Mouse (Mus musculus) layer of hippocampus, postnatal 10 days (tissue): ENCODE data around the gene Lpcat2b. TPM values are rescaled to one million over a fixed set of nuclear protein-coding genes. Genes with fewer than 3 reads are reported as not detected.

Experiments used
- DNase-seq, 2 experiments: peaks; one replicate each; pipeline ENCODE4 v3.0.0; 2021; ENCODE audit warnings: low spot score in 2 of 2
- total RNA-seq, 2 experiments: library from RNA; stranded (reverse); gene quantifications; 2 replicates each; pipeline ENCODE4 v1.2.3; 2021

Gene Lpcat2b
- total RNA-seq, 2 experiments from 2014 or later: 0.25 TPM; not detected in 1

DNA sequence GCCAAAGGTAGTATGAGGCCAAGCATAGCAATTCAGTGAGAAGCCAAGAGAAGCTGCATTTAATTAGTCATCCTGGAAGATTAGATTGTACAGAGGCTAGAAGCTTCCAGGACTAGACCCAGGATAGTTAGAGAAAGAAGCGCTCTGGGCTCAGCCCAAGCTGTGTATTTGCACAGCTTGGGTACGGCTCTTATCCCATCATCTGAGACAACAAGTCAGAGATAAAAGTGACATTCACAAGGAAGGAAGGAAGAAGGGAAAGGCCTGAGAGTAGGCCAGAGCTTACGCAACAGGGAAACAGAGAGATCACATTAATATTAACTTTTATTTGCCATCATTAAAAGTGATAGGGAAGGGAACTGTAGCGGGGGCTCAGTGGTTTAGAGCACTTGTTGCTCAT, 16.6 kb downstream of the Lpcat2b start:
- no peak for DNase-seq

DNA sequence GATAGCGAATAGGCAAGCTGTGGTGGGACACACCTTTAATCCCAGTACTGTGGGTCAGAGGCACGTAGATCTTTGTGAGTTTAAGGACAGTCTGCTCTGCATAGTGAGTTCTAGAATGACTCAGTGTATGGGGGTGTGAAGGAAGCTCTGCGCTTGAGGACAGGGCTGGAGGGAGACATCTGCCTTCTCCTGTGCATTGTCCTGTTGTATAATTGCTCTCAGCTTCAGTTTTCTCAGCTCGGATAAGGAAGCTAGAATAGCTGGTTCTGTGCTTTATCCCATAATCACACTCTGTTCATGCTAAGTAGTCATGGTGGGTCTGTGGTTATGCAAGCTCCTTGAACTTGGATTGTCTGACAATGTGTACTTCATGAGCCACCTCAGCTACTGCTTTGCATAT, 17.4 kb downstream of the Lpcat2b start:
- no peak for DNase-seq

DNA sequence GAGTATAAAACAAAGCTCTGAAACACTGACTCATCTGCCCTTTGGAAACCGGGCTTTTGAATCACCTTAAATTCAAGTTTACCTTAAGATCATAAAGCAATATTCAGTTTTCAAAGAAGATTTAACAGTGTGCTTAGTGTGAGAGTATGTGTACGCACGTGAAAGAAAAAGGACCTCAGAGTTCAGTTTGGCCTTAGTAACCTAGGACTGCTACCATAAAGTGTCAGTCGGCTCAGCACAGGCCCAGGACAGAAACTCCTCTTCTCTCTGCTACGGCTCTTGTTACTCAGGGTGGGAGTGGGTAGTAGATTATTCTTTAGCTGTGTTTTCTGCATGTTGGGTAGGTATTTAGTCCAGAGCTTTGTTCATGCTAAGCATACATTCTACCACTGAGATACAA, 18.3 kb downstream of the Lpcat2b start:
- no peak for DNase-seq

DNA sequence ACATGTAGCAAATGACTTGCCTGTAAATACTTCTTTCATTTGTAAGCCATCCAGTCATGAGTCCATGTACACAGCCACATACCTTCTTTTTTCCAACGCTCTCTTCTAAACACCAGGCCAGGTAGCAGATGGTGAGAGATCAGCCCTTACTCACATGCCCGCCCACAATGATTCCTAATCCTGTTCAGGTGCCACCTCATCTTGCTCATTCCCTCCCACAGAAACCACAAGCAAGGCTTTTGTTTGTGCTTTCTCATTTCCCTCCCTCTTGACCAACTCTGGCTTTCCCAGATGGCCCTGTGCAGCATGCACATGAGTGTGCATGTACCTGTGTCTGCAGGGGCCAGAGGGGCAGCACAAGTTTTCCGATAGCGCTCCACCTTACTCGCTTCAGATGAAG, 18.9 kb downstream of the Lpcat2b start:
- DNase-seq: no peak

DNA sequence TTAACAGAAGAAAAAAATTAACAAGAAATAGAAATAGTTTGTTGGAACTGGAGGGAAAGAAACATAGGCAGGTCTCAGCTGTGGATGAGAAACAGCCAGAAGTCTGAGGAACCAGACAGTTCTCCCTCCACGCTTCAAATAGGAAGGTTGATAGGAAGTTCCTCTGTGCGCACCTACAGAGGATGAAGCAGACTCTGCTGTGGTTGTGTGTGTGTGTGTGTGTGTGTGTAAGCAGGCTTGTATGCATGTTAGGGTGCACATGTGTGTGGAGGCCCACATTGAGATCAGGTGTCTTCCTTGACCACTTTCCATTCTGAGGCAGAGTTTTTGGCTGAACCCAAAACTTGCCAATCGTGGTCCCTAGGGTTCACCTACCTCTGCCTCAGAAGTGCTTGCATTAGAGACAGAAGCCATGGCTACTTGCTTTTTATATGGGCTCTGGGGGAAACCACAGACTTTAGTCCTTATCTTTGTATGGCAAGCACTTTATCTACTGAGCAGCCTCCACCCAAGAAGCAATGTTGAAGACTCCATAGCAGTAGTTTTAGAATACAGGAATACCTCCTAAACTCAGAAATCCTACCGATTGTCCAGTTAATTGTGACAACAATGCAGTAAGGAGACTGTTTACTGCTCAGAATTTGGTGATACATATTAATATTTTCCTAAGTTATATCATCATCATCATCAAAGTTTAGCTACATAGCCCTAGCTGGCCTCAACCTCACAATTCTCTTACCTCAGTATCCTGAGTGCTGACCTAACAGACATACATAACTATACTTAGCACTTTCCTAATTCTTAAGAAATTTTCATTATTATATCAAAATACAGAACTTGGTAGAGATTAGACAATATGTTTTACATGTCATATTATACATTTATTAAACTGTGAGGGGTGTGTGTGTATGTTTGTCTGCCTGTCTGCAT, 31.1 kb downstream of the Lpcat2b start:
- DNase-seq: no peak

DNA sequence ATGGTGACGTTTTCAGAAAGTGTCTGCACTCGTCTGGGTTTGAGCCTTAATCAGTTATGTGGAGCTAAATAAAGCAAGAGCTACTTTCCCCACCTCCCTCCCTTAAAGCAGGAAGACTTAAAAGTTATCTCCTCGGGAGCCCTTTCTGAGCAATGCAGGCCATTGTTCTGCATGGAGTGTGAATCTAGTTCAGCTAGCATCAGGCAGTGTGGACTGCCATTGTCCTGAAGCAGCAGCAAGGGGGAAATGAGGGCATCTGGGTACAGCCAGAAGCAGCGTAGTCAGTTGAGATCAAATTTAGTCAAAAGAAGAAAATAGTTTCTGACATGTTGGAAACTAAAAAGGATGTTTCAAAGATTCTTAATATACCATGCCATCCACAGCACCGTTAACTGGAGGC, 35.2 kb downstream of the Lpcat2b start:
- DNase-seq: no peak

DNA sequence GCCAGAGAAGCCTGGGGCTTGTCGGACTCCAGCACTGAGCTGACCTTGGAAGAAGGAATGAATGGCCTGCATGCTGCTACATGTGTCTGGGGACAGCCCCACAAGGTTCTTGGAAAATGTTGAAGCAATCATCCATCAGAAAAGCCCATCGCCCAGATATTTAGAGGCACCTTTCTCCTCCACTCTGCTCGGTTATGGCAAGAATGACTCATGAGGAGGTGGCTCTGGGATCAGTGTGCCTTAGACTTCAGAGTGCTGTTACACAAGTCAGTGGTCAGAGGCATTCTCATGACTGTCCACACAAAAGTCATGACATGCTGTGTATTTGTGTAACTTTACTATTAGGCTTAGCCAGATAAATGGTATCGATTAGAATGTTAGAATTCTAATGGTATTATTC, 35.7 kb downstream of the Lpcat2b start:
- DNase-seq: no peak

DNA sequence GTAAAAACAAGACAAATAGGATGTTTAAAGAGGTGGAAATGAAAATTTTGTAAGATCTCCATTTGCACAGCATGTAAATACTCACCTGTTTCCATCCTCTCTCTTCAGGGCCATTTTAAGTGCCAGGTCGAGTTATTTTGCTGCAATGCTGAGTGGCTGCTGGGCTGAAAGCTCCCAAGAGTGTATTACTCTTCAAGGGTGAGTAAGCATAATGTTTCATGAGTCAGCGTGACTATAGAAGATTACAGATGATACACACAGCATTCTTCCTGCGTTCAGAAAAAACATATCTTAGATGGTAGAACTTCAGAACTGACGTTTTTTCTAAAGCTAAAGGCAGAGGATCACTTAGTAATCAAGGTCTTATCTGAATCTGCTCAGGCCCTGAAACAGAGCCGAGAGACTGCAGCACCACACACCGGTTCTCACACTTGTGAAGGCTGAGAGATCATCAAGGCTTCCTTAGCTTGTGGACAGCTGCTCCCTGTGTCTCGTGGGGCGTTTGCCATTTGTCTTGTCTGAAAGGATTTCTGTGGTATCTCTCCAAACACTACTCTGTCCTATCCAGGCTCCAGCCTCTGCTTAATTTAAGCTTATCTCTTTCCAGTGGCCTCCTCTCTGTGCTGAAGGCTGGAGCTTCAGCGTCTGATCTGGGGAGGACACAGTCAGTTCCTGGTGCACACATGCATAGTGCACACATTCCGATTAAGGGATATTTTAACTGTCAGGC, 39.4 kb downstream of the Lpcat2b start:
- DNase-seq: no peak

DNA sequence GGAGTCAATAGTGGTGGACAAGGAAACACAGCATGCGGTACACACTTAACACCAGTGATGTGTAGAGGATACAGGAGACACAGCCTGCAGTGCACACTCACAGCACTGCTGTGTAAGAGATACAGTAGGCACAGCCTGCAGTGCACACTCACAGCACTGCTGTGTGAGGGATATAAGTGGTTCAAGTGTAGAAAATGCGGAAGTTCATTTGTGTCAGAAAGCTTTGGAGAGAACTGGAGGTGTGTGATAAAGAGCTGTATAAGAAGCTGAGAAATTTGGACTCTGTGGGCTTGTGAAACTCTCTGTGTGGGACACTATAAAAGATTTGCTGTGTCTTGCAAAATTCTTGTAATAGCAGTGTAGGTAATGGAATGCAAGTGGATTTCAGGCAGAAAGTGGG, 48.8 kb downstream of the Lpcat2b start:
- DNase-seq: no peak

Other genes with a start within 250 kb of the Lpcat2b start
- 10 to 100 TPM; 12.7 to 13.6 TPM for gene Tgfbr3, start 141.9 kb upstream of the Lpcat2b start, total RNA-seq
- gene Brdt, start 100.4 kb upstream of the Lpcat2b start, total RNA-seq: 10 to 100 TPM; 14.5 to 14.7 TPM
- gene Ephx4, start 28.8 kb upstream of the Lpcat2b start, total RNA-seq: 10 to 100 TPM; 27.7 to 34.9 TPM
- gene Btbd8, start 6.4 kb downstream of the Lpcat2b start, total RNA-seq: 10 to 100 TPM; 91.2 to 91.6 TPM
- gene Gm42669, start 76.1 kb downstream of the Lpcat2b start, total RNA-seq: under 1 TPM; 0.27 to 0.60 TPM
- under 1 TPM; 0.36 to 0.55 TPM for gene 1700028K03Rik, start 103.2 kb downstream of the Lpcat2b start, total RNA-seq
- 10 to 100 TPM; 21.8 to 21.9 TPM for gene Rpap2, start 165.8 kb downstream of the Lpcat2b start, total RNA-seq
- 10 to 100 TPM; 20.1 to 22.8 TPM for gene Glmn, start 166.3 kb downstream of the Lpcat2b start, total RNA-seq